Mouse (Mus musculus) lung, postnatal 0 days (tissue): ENCODE results near the gene Degs2. TPM values are rescaled to one million over a fixed set of nuclear protein-coding genes. Genes with fewer than 3 reads are reported as not detected.

Experiments
- ATAC-seq: fragments of 200-750 bp; cut with Nextera tagmentation; 2 replicates; pipeline ENCODE4 v1.8.0; 2017; ENCODE audit warnings: moderate library complexity
- DNase-seq: peaks from one replicate; pipeline ENCODE4 v3.0.0-alpha.2; 2016; ENCODE audit warnings: low spot score
- H3K27ac ChIP-seq: fragments of 300-500 bp; sonication (generic); 2 replicates; pipeline ENCODE4 v1.5.1; 2014; ENCODE audit warnings: antibody characterized with exemption, mild to moderate bottlenecking, low read length, mixed read lengths
- H3K27me3 ChIP-seq: fragments of 300-500 bp; sonication (generic); replicated peaks from 2 replicates; pipeline ENCODE4 v1.6.1; 2014; ENCODE audit warnings: low read length, mixed read lengths; ENCODE audit not compliant: insufficient read depth
- H3K36me3 ChIP-seq: fragments of 300-500 bp; sonication (generic); 2 replicates; pipeline ENCODE4 v1.6.1; 2014; ENCODE audit warnings: low read length, mixed read lengths; ENCODE audit not compliant: insufficient read depth
- H3K4me1 ChIP-seq: fragments of 300-500 bp; sonication (generic); 2 replicates; pipeline ENCODE4 v1.6.1; 2014; ENCODE audit warnings: antibody characterized with exemption, low read depth, low read length, mixed read lengths; ENCODE audit not compliant: insufficient read depth
- H3K4me2 ChIP-seq: fragments of 300-500 bp; sonication (generic); replicated peaks from 2 replicates; pipeline ENCODE4 v1.6.1; 2014; ENCODE audit warnings: low read depth, mild to moderate bottlenecking, low read length, moderate library complexity, mixed read lengths
- H3K4me3 ChIP-seq: fragments of 300-500 bp; sonication (generic); 2 replicates; pipeline ENCODE4 v1.5.1; 2014; ENCODE audit warnings: low read depth, low read length
- H3K9ac ChIP-seq: fragments of 300-500 bp; sonication (generic); replicated peaks from 2 replicates; pipeline ENCODE4 v1.6.1; 2014; ENCODE audit warnings: low read depth, mild to moderate bottlenecking
- H3K9me3 ChIP-seq: fragments of 300-500 bp; sonication (generic); 2 replicates; pipeline ENCODE4 v1.6.1; 2016; ENCODE audit warnings: low read length, mixed read lengths
- CTCF ChIP-seq: IDR thresholded peaks from 2 replicates; pipeline ENCODE4 v1.5.1; 2016; ENCODE audit warnings: antibody characterized with exemption, mild to moderate bottlenecking
- EP300 ChIP-seq: IDR thresholded peaks from 2 replicates; pipeline ENCODE4 v1.6.1; 2016; ENCODE audit warnings: antibody characterized with exemption, mild to moderate bottlenecking, control low read depth
- WGBS: fragments of 180-500 bp; shearing (Covaris S2); extraction: QIAGEN DNeasy Blood & Tissue Kit; methylation state at CpG from one replicate; pipeline ENCODE4 v1.1.7; 2014; 5-methylcytosine and 5-hydroxymethylcytosine counted together
- polyA plus RNA-seq: library from polyadenylated mRNA; unstranded; fragments of >200 nt; fragmentation: Nextera tagmentation; extraction: Ambion mirVana; gene quantifications from 2 replicates; pipeline ENCODE4 v1.2.1, GENCODE M21; 2015

The Degs2 gene
- polyA plus RNA-seq, 1 experiment from 2014 or later = 0.75 TPM

GRCm38 (mm10) chr12:108651053-108651660 lies 51.0 kb downstream of the Degs2 start:
- no peak for TF ChIP-seq CTCF
- TF ChIP-seq EP300 = no peak
- ATAC-seq (peak; percentile 28; the same call in 1 of the 2 replicates), DNase-seq (peak; percentile 42)
- Histone ChIP-seq H3K4me3 (no peak overlapping the region), H3K4me2 (no peak overlapping the region), H3K9ac (no peak overlapping the region), H3K27ac (no peak overlapping the region), H3K4me1 (no peaks in the 10 kb centered on the region; the same call in 1 of the 2 replicates), H3K36me3 (peaks cover 9% of the 10 kb centered on the region; the same call in 1 of the 2 replicates), H3K9me3 (no peaks in the 10 kb centered on the region), H3K27me3 (no peaks in the 10 kb centered on the region)
- 58% methylated on average over 7 of the region's 7 CpGs for WGBS

- Histone ChIP-seq H3K27me3 (no peaks in the 10 kb centered on the region), H3K9me3 (no peaks in the 10 kb centered on the region), H3K4me1 (no peaks in the 10 kb centered on the region; the same call in 1 of the 2 replicates), H3K36me3 (no peaks in the 10 kb centered on the region), H3K9ac (no peak overlapping the region), H3K4me3 (no peak overlapping the region), H3K27ac (no peak overlapping the region), H3K4me2 (no peak overlapping the region)
- ATAC-seq = peak; percentile 70
- TF ChIP-seq EP300 (peak; percentile 43), CTCF (no peak)
- DNase-seq = peak; percentile 73
These were observed 54.3 kb downstream of the Degs2 start for GRCm38 (mm10) chr12:108647784-108648183.

DNA sequence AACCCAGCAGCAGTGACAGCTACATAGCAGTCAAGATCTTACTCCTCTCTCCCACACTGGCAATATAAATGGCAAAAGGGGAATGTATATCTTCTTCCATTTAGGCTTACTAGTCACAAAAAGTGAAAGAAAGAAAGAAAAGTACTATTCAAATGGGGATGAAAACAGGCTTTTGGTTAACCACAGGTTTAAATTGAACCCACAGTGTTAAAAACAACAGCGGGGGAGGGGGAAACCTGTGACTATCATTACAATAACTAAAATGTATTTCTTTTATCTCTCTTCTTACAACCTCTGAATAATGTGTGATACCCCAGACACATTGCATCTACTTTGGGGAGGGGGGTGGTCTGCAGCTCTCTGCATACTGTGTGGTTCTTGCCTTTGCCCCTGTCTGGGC lies 55.9 kb downstream of the Degs2 start:
- no peak for DNase-seq
- Histone ChIP-seq H3K4me3 (no peak overlapping the region), H3K9me3 (no peaks in the 10 kb centered on the region), H3K4me2 (no peak overlapping the region), H3K4me1 (no peaks in the 10 kb centered on the region; the same call in 1 of the 2 replicates), H3K9ac (no peak overlapping the region), H3K27me3 (no peaks in the 10 kb centered on the region), H3K36me3 (no peaks in the 10 kb centered on the region), H3K27ac (no peak overlapping the region)
- 87% methylated on average over 1 of the region's 1 CpGs for WGBS
- TF ChIP-seq CTCF (no peak), EP300 (no peak)
- no peak for ATAC-seq

- H3K27me3 ChIP-seq = no peaks in the 10 kb centered on the region
- no peak overlapping the region for H3K9ac ChIP-seq
- H3K4me2 ChIP-seq = no peak overlapping the region
- DNase-seq = no peak
- H3K36me3 ChIP-seq = no peaks in the 10 kb centered on the region
- no peaks in the 10 kb centered on the region for H3K9me3 ChIP-seq
- H3K4me3 ChIP-seq = no peak overlapping the region
- no peak for ATAC-seq
- 87% methylated on average over 3 of the region's 3 CpGs for WGBS
- H3K4me1 ChIP-seq = peaks cover 4% of the 10 kb centered on the region; the same call in 1 of the 2 replicates
- no peak overlapping the region for H3K27ac ChIP-seq
- TF ChIP-seq EP300 (no peak), CTCF (no peak)
These were observed 60.1 kb downstream of the Degs2 start for GRCm38 (mm10) chr12:108642019-108642418.

DNA sequence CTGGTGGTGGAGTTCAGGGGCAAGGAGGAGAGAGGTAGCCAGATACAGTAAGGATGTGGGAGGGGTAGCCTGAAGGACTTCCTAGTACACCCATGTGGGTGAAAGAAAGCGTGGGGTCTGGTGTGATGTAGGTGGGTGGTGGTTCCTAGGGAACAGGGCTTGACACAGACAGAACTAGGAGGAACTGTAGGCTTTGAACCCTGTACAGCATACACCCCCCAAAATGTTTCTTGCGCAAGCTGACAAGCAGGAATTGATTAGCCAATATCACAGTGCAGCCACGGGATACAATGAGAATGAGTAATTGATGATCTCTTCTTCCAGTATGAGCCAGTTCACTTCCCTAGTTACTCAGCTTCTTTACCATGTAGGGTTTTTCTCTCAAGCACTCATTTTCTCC lies 63.0 kb downstream of the Degs2 start:
- no peak overlapping the region for H3K4me3 ChIP-seq
- H3K36me3 ChIP-seq = no peaks in the 10 kb centered on the region
- no peak overlapping the region for H3K4me2 ChIP-seq
- H3K27ac ChIP-seq = peak overlapping the region; percentile 54
- ATAC-seq = peak; percentile 53
- H3K9me3 ChIP-seq = no peaks in the 10 kb centered on the region
- H3K27me3 ChIP-seq = no peaks in the 10 kb centered on the region
- 0 out of 2 replicates have a peak, but pooled peaks cover 4% of the 10 kb centered on the region for H3K4me1 ChIP-seq
- peak; percentile 40 for DNase-seq
- WGBS = 70% methylated on average over 3 of the region's 3 CpGs
- TF ChIP-seq EP300 (no peak), CTCF (no peak)
- H3K9ac ChIP-seq = no peak overlapping the region

- Histone ChIP-seq H3K4me1 (0 out of 2 replicates have a peak, but pooled peaks cover 4% of the 10 kb centered on the region), H3K36me3 (no peaks in the 10 kb centered on the region), H3K4me2 (no peak overlapping the region), H3K4me3 (no peak overlapping the region), H3K27ac (no peak overlapping the region), H3K9me3 (no peaks in the 10 kb centered on the region), H3K27me3 (no peaks in the 10 kb centered on the region), H3K9ac (no peak overlapping the region)
- 50% methylated on average over 5 of the region's 5 CpGs for WGBS
- DNase-seq (no peak), ATAC-seq (no peak)
- TF ChIP-seq CTCF (no peak), EP300 (no peak)
These were observed 64.7 kb downstream of the Degs2 start for GRCm38 (mm10) chr12:108637440-108637839.
